Mouse (Mus musculus) embryonic fibroblast, embryonic 13.5 days (primary cell): Measurements from ENCODE around the gene Mafg.

Experiments used
- CTCF ChIP-seq: IDR thresholded peaks from 2 replicates; pipeline ENCODE4 v1.5.1; 2011; ENCODE audit warnings: mild to moderate bottlenecking, control low read depth, low read length, moderate library complexity, borderline replicate concordance; ENCODE audit not compliant: insufficient read depth
- POLR2A ChIP-seq: IDR thresholded peaks from 2 replicates; pipeline ENCODE4 v1.6.1; 2011; ENCODE audit warnings: low read depth, mild to moderate bottlenecking, control low read depth, low read length, moderate library complexity

DNA sequence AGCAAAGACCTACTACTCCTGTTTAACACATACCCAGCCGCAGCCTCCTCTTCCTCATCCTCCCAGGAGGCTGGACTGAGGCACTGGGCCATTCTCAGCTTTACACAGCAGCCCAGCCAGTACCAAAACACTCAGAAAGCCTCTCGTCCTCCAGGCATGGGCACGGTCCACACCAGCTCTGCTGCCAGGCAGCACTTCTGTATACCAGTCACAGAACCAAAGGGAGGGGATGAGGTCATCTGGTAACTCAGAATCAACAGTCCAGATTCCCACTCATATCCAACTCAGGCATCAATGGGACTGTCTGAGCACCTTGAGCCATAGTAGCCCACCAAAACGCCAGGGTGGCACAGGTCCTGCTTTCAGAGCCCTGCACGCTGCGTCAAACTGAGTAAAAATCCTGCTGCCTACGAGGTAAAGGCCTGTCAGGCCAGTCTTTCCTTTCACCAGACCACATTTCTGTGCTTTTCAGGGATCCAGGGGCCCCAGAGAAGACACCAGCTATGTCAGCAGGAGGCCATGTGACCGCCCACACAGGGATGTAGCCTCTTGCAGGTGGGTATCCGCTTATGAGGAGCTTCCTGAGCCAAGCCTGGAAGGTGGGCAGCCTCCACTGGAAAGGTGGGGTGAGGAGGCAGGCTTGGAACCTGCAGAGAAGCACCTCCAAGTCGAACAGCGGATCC lies 6.5 kb downstream of the Mafg start:
- TF ChIP-seq CTCF, result no peak
- TF ChIP-seq POLR2A, result no peak
